Comparison of ENCODE assay signal across 7 mouse cellular contexts in genomic region chr11:96934921-96935356, GRCm38 (mm10). TPM values are rescaled to one million over a fixed set of nuclear protein-coding genes. Genes with fewer than 3 reads are reported as not detected.
DNase-seq lines count a peak whose midpoint lies in the region; ATAC-seq and TF ChIP-seq lines count a peak whose summit lies in the region.

No protein-coding gene starts in this region.

- H3K4me1 ChIP-seq in ES-E14 (ENCODE audit: control insufficient read depth in 2 of 2, insufficient read depth in 2 of 2, low read length in 2 of 2, poor library complexity in 1 of 2): peaks cover 0 to 13% of the 10 kb centered on the region in 2 experiments; a peak in 2 of 4 replicates
- H3K4me1 ChIP-seq in heart, embryonic 15.5 days (replicated peaks): peaks cover 15% of the 10 kb centered on the region

- peak overlapping the region; percentile 40 for H3K4me2 ChIP-seq in heart, embryonic 15.5 days

- peaks cover 6% of the 10 kb centered on the region for H3K27me3 ChIP-seq in heart, embryonic 15.5 days

- H3K27ac ChIP-seq in ES-E14 (ENCODE audit: insufficient read depth, low read depth, low read length, poor library complexity, severe bottlenecking): peak overlapping the region; percentile 11; the same call in 1 of the 2 replicates
- peak overlapping the region; percentile 56 for H3K27ac ChIP-seq in heart, embryonic 15.5 days

- in situ Hi-C loops in ES-E14 (cut with MboI; ENCODE audit: low sequenced_read_pairs in 2 of 2, unreplicated experiment in 2 of 2): no loop called here

- H3K4me3 ChIP-seq in ES-E14 (ENCODE audit: insufficient read depth in 1 of 2, low read depth in 1 of 2, low read length in 2 of 2, poor library complexity in 1 of 2, severe bottlenecking in 1 of 2): peak overlapping the region; percentile 46 to 64
- H3K4me3 ChIP-seq in heart, embryonic 15.5 days: peak overlapping the region; percentile 16

- 19% methylated on average over 12 of the region's 12 CpGs for WGBS in heart, embryonic 15.5 days

- peak; percentile 82 for ATAC-seq in heart, embryonic 15.5 days (replicated peaks; ENCODE audit: insufficient number of reproducible peaks, insufficient read depth, low FRiP score, low read depth)

- DNase-seq in B cell, adult 2 months: peak; percentile 31 to 32
- DNase-seq in ES-E14 (ENCODE audit: low read depth, low spot score): peak; percentile 99
- DNase-seq in embryo, embryonic 9.5 days (ENCODE audit: extremely low spot score): peak; percentile 63
- DNase-seq in kidney, postnatal 36 days: peak; percentile 90 to 96
- DNase-seq in lung, postnatal 25 days (ENCODE audit: low spot score): peak; percentile 95
- peak; percentile 67 for DNase-seq in skeletal muscle tissue, adult 2 months (ENCODE audit: low read depth, low spot score)

- H3K9me3 ChIP-seq in ES-E14 (ENCODE audit: control insufficient read depth, insufficient read depth, low read depth, low read length): no peaks in the 10 kb centered on the region
- no peaks in the 10 kb centered on the region for H3K9me3 ChIP-seq in heart, embryonic 15.5 days (replicated peaks)

- no peaks in the 10 kb centered on the region for H3K36me3 ChIP-seq in ES-E14 (ENCODE audit: control insufficient read depth, insufficient read depth, low read length, poor library complexity, severe bottlenecking)
- H3K36me3 ChIP-seq in heart, embryonic 15.5 days: no peaks in the 10 kb centered on the region

- peak overlapping the region; percentile 55 for H3K9ac ChIP-seq in ES-E14 (ENCODE audit: insufficient read depth, low read depth, low read length, poor library complexity, severe bottlenecking)
- H3K9ac ChIP-seq in heart, embryonic 15.5 days: no peak overlapping the region

TF ChIP-seq in ES-E14, 5 proteins besides CTCF, POLR2A, EP300 and RAD21:
- TF ChIP-seq CHD2 (IDR thresholded peaks at IDR 0.05; ENCODE audit: low read depth, low read length): no peak
- no peak for TF ChIP-seq ZC3H11A (IDR thresholded peaks at IDR 0.05; ENCODE audit: borderline replicate concordance, low read depth, low read length)
- no peak for TF ChIP-seq MAFK (IDR thresholded peaks at IDR 0.05; ENCODE audit: insufficient read depth, low read depth, low read length)
- no peak for TF ChIP-seq HCFC1 (IDR thresholded peaks at IDR 0.05; ENCODE audit: borderline replicate concordance, insufficient read depth, low read length)
TF ChIP-seq in ES-E14: peak in this region for 0.

RNA-seq across cellular contexts. Expression of gene Prr15l, which starts 7.0 kb away (rescaled TPM):
- total RNA-seq in ES-E14 (2012; rRNA removed): 0.67 and 1.2 TPM in 2 replicates
- polyA plus RNA-seq in heart, embryonic 15.5 days (2015; fragmentation: Nextera tagmentation; extraction: Ambion mirVana): 1.7 and 2.9 TPM in 2 replicates

RNA-seq across cellular contexts. Expression of gene Pnpo, which starts 8.8 kb away (rescaled TPM):
- total RNA-seq in ES-E14 (2012; rRNA removed): 24.0 and 27.7 TPM in 2 replicates
- polyA plus RNA-seq in heart, embryonic 15.5 days (2015; fragmentation: Nextera tagmentation; extraction: Ambion mirVana): 65.2 and 74.8 TPM in 2 replicates

RNA-seq across cellular contexts. Expression of gene Cdk5rap3, which starts 18.6 kb away (rescaled TPM):
- total RNA-seq in ES-E14 (2012; rRNA removed): 87.5 and 134 TPM in 2 replicates
- polyA plus RNA-seq in heart, embryonic 15.5 days (2015; fragmentation: Nextera tagmentation; extraction: Ambion mirVana): 45.2 and 58.7 TPM in 2 replicates

RNA-seq across cellular contexts. Expression of gene Sp2, which starts 47.8 kb away (rescaled TPM):
- 4.5 and 5.4 TPM in 2 replicates for total RNA-seq in ES-E14 (2012; rRNA removed)
- 12.9 and 18.2 TPM in 2 replicates for polyA plus RNA-seq in heart, embryonic 15.5 days (2015; fragmentation: Nextera tagmentation; extraction: Ambion mirVana)

Comparison
In these comparisons a context has a peak if more than half of its experiments do, and no peak if none do; other contexts are left out.
1. Peak in every context shown above with its lines: DNase-seq, ATAC-seq, H3K4me3 ChIP-seq and H3K27ac ChIP-seq.
2. DNase-seq: peak in every context shown above with its lines; median percentile 99 in ES-E14; 95 in lung, postnatal 25 days; 93 in kidney, postnatal 36 days; 67 in skeletal muscle tissue, adult 2 months; 63 in embryo, embryonic 9.5 days; 32 in B cell, adult 2 months.